Comparison of ENCODE assay signal across 21 mouse cellular contexts in the genomic region with DNA sequence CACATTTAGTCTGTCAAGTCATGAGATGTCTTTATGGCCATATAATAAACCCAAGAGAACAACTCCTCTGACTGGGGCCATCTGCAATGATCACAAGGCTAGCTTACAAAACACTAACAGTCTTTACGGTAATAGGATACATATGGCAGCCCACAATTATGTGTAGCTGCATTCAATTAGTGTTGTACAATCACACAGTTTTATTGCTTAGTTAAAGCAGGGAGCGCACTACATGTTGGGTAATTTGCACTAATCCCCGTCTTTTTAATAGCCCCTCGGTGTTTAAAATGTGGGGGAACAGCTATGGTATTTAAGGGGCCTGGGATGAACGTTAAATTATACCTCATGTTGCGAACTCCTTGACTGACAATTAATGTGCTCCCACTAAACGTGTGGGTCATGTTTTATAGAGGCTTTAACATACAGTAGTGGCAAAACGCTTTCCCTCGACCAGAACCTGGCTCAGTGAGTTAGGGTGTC. TPM values are rescaled to one million over a fixed set of nuclear protein-coding genes. Genes with fewer than 3 reads are reported as not detected.
A peak's percentile ranks its signal among the peaks of the same experiment; 100 is the strongest.
DNase-seq lines count a peak whose midpoint lies in the region; ATAC-seq lines count a peak whose summit lies in the region.
"Had no signal": no experiment of that assay in that cellular context is flagged by ENCODE, and none has a peak within 500 bp of the region (broad histone marks: within the 10 kb centered on the region; RNA-seq: fewer than 3 reads in every experiment).

No protein-coding gene starts in this region.

- no peak overlapping the region for H3K27ac ChIP-seq in kidney, embryonic 16.5 days (ENCODE audit: low read length)
- H3K27ac ChIP-seq in embryonic facial prominence, embryonic 12.5 days, result peak overlapping the region; percentile 58; the same call in 1 of the 2 replicates
- H3K27ac ChIP-seq in intestine, embryonic 16.5 days (ENCODE audit: low read length), result no peak overlapping the region
- 0 out of 2 replicates have a peak overlapping the region, but pooled peaks have one; percentile 13 for H3K27ac ChIP-seq in neural tube, embryonic 14.5 days (ENCODE audit: low read depth, low read length)
- H3K27ac ChIP-seq: heart, adult 2 months; macrophage; midbrain, embryonic 15.5 days had no signal

- no peak overlapping the region for H3K4me3 ChIP-seq in kidney, embryonic 16.5 days (ENCODE audit: low read length)
- no peak overlapping the region for H3K4me3 ChIP-seq in embryonic facial prominence, embryonic 12.5 days
- H3K4me3 ChIP-seq in intestine, embryonic 16.5 days (ENCODE audit: low read length), result no peak overlapping the region
- H3K4me3 ChIP-seq in neural tube, embryonic 14.5 days (ENCODE audit: low read depth, low read length), result no peak overlapping the region
- H3K4me3 ChIP-seq: heart, adult 2 months; midbrain, embryonic 15.5 days had no signal

- no peak for DNase-seq in kidney, adult 18-20 months
- DNase-seq in left cerebral cortex, adult 18-20 months (ENCODE audit: low spot score in 2 of 2), result no peak
- DNase-seq in testis, postnatal 10 days (ENCODE audit: low spot score), result no peak
- DNase-seq: adrenal gland, adult 2 months; cerebellum, adult 11-12 months; heart, adult 2 months; kidney, postnatal 4 days; lung, adult 2 months; right cerebral cortex, postnatal 4 days; thymus, adult 18-20 months had no signal

- no peak overlapping the region for H3K9ac ChIP-seq in kidney, embryonic 16.5 days (replicated peaks; ENCODE audit: low read length)
- H3K9ac ChIP-seq in embryonic facial prominence, embryonic 12.5 days, result no peak overlapping the region
- H3K9ac ChIP-seq in intestine, embryonic 16.5 days (ENCODE audit: low read depth, low read length), result no peak overlapping the region
- H3K9ac ChIP-seq in neural tube, embryonic 14.5 days (replicated peaks; ENCODE audit: low read depth, low read length), result no peak overlapping the region
- H3K9ac ChIP-seq: midbrain, embryonic 15.5 days had no signal

- WGBS in kidney, embryonic 16.5 days, result 27% methylated on average over 9 of the region's 9 CpGs
- 28% methylated on average over 9 of the region's 9 CpGs for WGBS in embryonic facial prominence, embryonic 12.5 days
- WGBS in intestine, embryonic 16.5 days, result 58% methylated on average over 9 of the region's 9 CpGs
- WGBS in neural tube, embryonic 14.5 days, result 13% methylated on average over 9 of the region's 9 CpGs

- H3K9me3 ChIP-seq in kidney, embryonic 16.5 days (ENCODE audit: low read length), result no peaks in the 10 kb centered on the region
- no peaks in the 10 kb centered on the region for H3K9me3 ChIP-seq in embryonic facial prominence, embryonic 12.5 days
- no peaks in the 10 kb centered on the region for H3K9me3 ChIP-seq in intestine, embryonic 16.5 days (ENCODE audit: control insufficient read depth, low read length)
- no peaks in the 10 kb centered on the region for H3K9me3 ChIP-seq in neural tube, embryonic 14.5 days (ENCODE audit: control insufficient read depth, low read length)
- H3K9me3 ChIP-seq: midbrain, embryonic 15.5 days had no signal

- 0 out of 2 replicates have a peak, but pooled peaks cover 8% of the 10 kb centered on the region for H3K4me1 ChIP-seq in kidney, embryonic 16.5 days (ENCODE audit: insufficient read depth, low read length)
- H3K4me1 ChIP-seq in embryonic facial prominence, embryonic 12.5 days, result peaks cover 24% of the 10 kb centered on the region
- H3K4me1 ChIP-seq in intestine, embryonic 16.5 days (ENCODE audit: control insufficient read depth, insufficient read depth, low read length), result 0 out of 2 replicates have a peak, but pooled peaks cover 2% of the 10 kb centered on the region
- H3K4me1 ChIP-seq in neural tube, embryonic 14.5 days (ENCODE audit: control insufficient read depth, insufficient read depth, low read length), result peaks cover 4% of the 10 kb centered on the region; the same call in 1 of the 2 replicates

- no peaks in the 10 kb centered on the region for H3K27me3 ChIP-seq in kidney, embryonic 16.5 days (ENCODE audit: insufficient read depth, low read length)
- no peaks in the 10 kb centered on the region for H3K27me3 ChIP-seq in embryonic facial prominence, embryonic 12.5 days
- no peaks in the 10 kb centered on the region for H3K27me3 ChIP-seq in intestine, embryonic 16.5 days (replicated peaks; ENCODE audit: control insufficient read depth, insufficient read depth, low read length)
- H3K27me3 ChIP-seq in neural tube, embryonic 14.5 days (ENCODE audit: control insufficient read depth, insufficient read depth, low read length), result no peaks in the 10 kb centered on the region
- H3K27me3 ChIP-seq: midbrain, embryonic 15.5 days had no signal

- no peaks in the 10 kb centered on the region for H3K36me3 ChIP-seq in kidney, embryonic 16.5 days (ENCODE audit: insufficient read depth, low read length)
- H3K36me3 ChIP-seq in embryonic facial prominence, embryonic 12.5 days, result 0 out of 2 replicates have a peak, but pooled peaks cover 6% of the 10 kb centered on the region
- H3K36me3 ChIP-seq in intestine, embryonic 16.5 days (ENCODE audit: control insufficient read depth, insufficient read depth, low read length), result no peaks in the 10 kb centered on the region
- H3K36me3 ChIP-seq in neural tube, embryonic 14.5 days (ENCODE audit: control insufficient read depth, insufficient read depth, low read length), result peaks cover 9% of the 10 kb centered on the region
- H3K36me3 ChIP-seq: G1E had no signal

- H3K4me2 ChIP-seq in kidney, embryonic 16.5 days (replicated peaks; ENCODE audit: low read depth, low read length), result no peak overlapping the region
- H3K4me2 ChIP-seq in embryonic facial prominence, embryonic 12.5 days (replicated peaks), result no peak overlapping the region
- no peak overlapping the region for H3K4me2 ChIP-seq in intestine, embryonic 16.5 days (ENCODE audit: low read depth, low read length)
- no peak overlapping the region for H3K4me2 ChIP-seq in neural tube, embryonic 14.5 days (ENCODE audit: low read depth, low read length)
- H3K4me2 ChIP-seq: midbrain, embryonic 15.5 days had no signal

- ATAC-seq in kidney, embryonic 16.5 days (ENCODE audit: low FRiP score, low TSS enrichment), result 0 out of 2 replicates have a peak, but pooled peaks have one; percentile 54
- no peak for ATAC-seq in embryonic facial prominence, embryonic 12.5 days (ENCODE audit: insufficient number of reproducible peaks, insufficient read depth, low FRiP score, low TSS enrichment)
- peak; percentile 94 for ATAC-seq in intestine, embryonic 16.5 days
- ATAC-seq in neural tube, embryonic 14.5 days (ENCODE audit: low read depth), result peak; percentile 79
- ATAC-seq: midbrain, embryonic 15.5 days had no signal

RNA-seq across cellular contexts. Expression of a gene that starts 24.5 kb away (rescaled TPM):
- not detected in 2 replicates for polyA plus RNA-seq in kidney, embryonic 16.5 days (2015; fragmentation: Nextera tagmentation; extraction: Ambion mirVana)
- polyA plus RNA-seq in embryonic facial prominence, embryonic 12.5 days (2016; fragmentation: Nextera tagmentation; extraction: Ambion mirVana), result not detected in 2 replicates
- polyA plus RNA-seq in intestine, embryonic 16.5 days (2015; fragmentation: Nextera tagmentation; extraction: Ambion mirVana), result not detected in 2 replicates
- polyA plus RNA-seq in neural tube, embryonic 14.5 days (2014; fragmentation: Nextera tagmentation; extraction: Ambion mirVana), result not detected in 2 replicates
- total RNA-seq in left cerebral cortex, adult 18-20 months (2021), result not detected
- total RNA-seq: adrenal gland, adult 2 months; common myeloid progenitor, adult 5-6 weeks; G1E; heart, adult 2 months; liver, adult 2 months had no signal
- polyA plus RNA-seq: adrenal gland, adult 2 months; forebrain, embryonic 11.5 days; G1E; heart, adult 2 months; heart, postnatal 0 days; liver, adult 2 months; lung, adult 2 months; macrophage; midbrain, embryonic 15.5 days had no signal

Comparison
In these comparisons a context has a peak if more than half of its experiments do, and no peak if none do; other contexts are left out.
1. H3K27ac ChIP-seq: peak in embryonic facial prominence, embryonic 12.5 days (single experiment) and neural tube, embryonic 14.5 days (single experiment); none in kidney, embryonic 16.5 days (single experiment) and intestine, embryonic 16.5 days (single experiment).